Mouse (Mus musculus): Measurements from ENCODE around the gene Gm20532. TPM values are rescaled to one million over a fixed set of nuclear protein-coding genes. Genes with fewer than 3 reads are reported as not detected.

Gene Gm20532
- polyA plus RNA-seq, 1 experiment = not detected

GRCm38 (mm10) chr2:26595725-26596435 is 9.4 kb downstream of the Gm20532 start:
- H3ac ChIP-seq (ENCODE audit: control insufficient read depth, insufficient read length) = no peak overlapping the region
- no peak overlapping the region for H3K4me3 ChIP-seq
- H3K79me2 ChIP-seq (ENCODE audit: control insufficient read depth, insufficient read depth) = no peaks in the 10 kb centered on the region
- H3K27me3 ChIP-seq (ENCODE audit: control insufficient read depth, insufficient read depth, insufficient read length) = no peaks in the 10 kb centered on the region
- H3K4me2 ChIP-seq (ENCODE audit: low read depth) = no peak overlapping the region
- H3K36me3 ChIP-seq (ENCODE audit: control insufficient read depth, insufficient read depth) = no peaks in the 10 kb centered on the region
- TF ChIP-seq TCF3 (IDR thresholded peaks at IDR 0.05; ENCODE audit: insufficient read length, low read depth) (no peak), POLR2AphosphoS2 (IDR thresholded peaks at IDR 0.05; ENCODE audit: insufficient read length, low read depth) (no peak), TCF12 (IDR thresholded peaks at IDR 0.05; ENCODE audit: insufficient read depth, poor library complexity, severe bottlenecking) (no peak), REST (IDR thresholded peaks at IDR 0.05; ENCODE audit: insufficient read depth, insufficient read length) (no peak), MYOD1 (IDR thresholded peaks at IDR 0.05; ENCODE audit: control insufficient read depth in 1 of 3, insufficient read length in 2 of 3, low read depth in 2 of 3) (no peak), CEBPB (IDR thresholded peaks at IDR 0.05; ENCODE audit: insufficient read depth, poor library complexity, severe bottlenecking) (no peak), MYOG (IDR thresholded peaks at IDR 0.05; ENCODE audit: control insufficient read depth in 1 of 3, insufficient read depth in 1 of 3, insufficient read length in 2 of 3, low read depth in 2 of 3) (no peak), USF1 (IDR thresholded peaks at IDR 0.05; ENCODE audit: low read depth) (no peak), SRF (IDR thresholded peaks at IDR 0.05; ENCODE audit: control insufficient read depth, insufficient read length, low read depth) (no peak), POLR2A (IDR thresholded peaks at IDR 0.05; ENCODE audit: insufficient read length, low read depth) (no peak), E2F4 (IDR thresholded peaks at IDR 0.05; ENCODE audit: insufficient read depth) (no peak), MAX (IDR thresholded peaks at IDR 0.05; ENCODE audit: low read depth) (no peak)

GRCm38 (mm10) chr2:26596898-26597297 is 10.5 kb downstream of the Gm20532 start:
- H3K4me2 ChIP-seq (ENCODE audit: low read depth) = no peak overlapping the region
- no peaks in the 10 kb centered on the region for H3K36me3 ChIP-seq (ENCODE audit: control insufficient read depth, insufficient read depth)
- no peak for TF ChIP-seq POLR2AphosphoS2 (IDR thresholded peaks at IDR 0.05; ENCODE audit: insufficient read length, low read depth)
- TF ChIP-seq MAX (IDR thresholded peaks at IDR 0.05; ENCODE audit: low read depth) = no peak
- TF ChIP-seq TCF12 (IDR thresholded peaks at IDR 0.05; ENCODE audit: insufficient read depth, poor library complexity, severe bottlenecking) = no peak
- TF ChIP-seq MYOG (IDR thresholded peaks at IDR 0.05; ENCODE audit: control insufficient read depth in 1 of 3, insufficient read depth in 1 of 3, insufficient read length in 2 of 3, low read depth in 2 of 3) = no peak
- TF ChIP-seq POLR2A (IDR thresholded peaks at IDR 0.05; ENCODE audit: insufficient read length, low read depth) = no peak
- no peak for TF ChIP-seq REST (IDR thresholded peaks at IDR 0.05; ENCODE audit: insufficient read depth, insufficient read length)
- TF ChIP-seq CEBPB (IDR thresholded peaks at IDR 0.05; ENCODE audit: insufficient read depth, poor library complexity, severe bottlenecking) = no peak
- no peak for TF ChIP-seq SRF (IDR thresholded peaks at IDR 0.05; ENCODE audit: control insufficient read depth, insufficient read length, low read depth)
- TF ChIP-seq MYOD1 (IDR thresholded peaks at IDR 0.05; ENCODE audit: control insufficient read depth in 1 of 3, insufficient read length in 2 of 3, low read depth in 2 of 3) = no peak
- TF ChIP-seq USF1 (IDR thresholded peaks at IDR 0.05; ENCODE audit: low read depth) = no peak
- no peak overlapping the region for H3K4me3 ChIP-seq
- H3K27me3 ChIP-seq (ENCODE audit: control insufficient read depth, insufficient read depth, insufficient read length) = no peaks in the 10 kb centered on the region
- no peaks in the 10 kb centered on the region for H3K79me2 ChIP-seq (ENCODE audit: control insufficient read depth, insufficient read depth)
- no peak overlapping the region for H3ac ChIP-seq (ENCODE audit: control insufficient read depth, insufficient read length)

GRCm38 (mm10) chr2:26597810-26598209 is 11.4 kb downstream of the Gm20532 start:
- TF ChIP-seq E2F4 (IDR thresholded peaks at IDR 0.05; ENCODE audit: insufficient read depth) (no peak), REST (IDR thresholded peaks at IDR 0.05; ENCODE audit: insufficient read depth, insufficient read length) (no peak), CEBPB (IDR thresholded peaks at IDR 0.05; ENCODE audit: insufficient read depth, poor library complexity, severe bottlenecking) (no peak), MYOG (IDR thresholded peaks at IDR 0.05; ENCODE audit: control insufficient read depth in 1 of 3, insufficient read depth in 1 of 3, insufficient read length in 2 of 3, low read depth in 2 of 3) (no peak), POLR2A (IDR thresholded peaks at IDR 0.05; ENCODE audit: insufficient read length, low read depth) (no peak), SRF (IDR thresholded peaks at IDR 0.05; ENCODE audit: control insufficient read depth, insufficient read length, low read depth) (no peak), POLR2AphosphoS2 (IDR thresholded peaks at IDR 0.05; ENCODE audit: insufficient read length, low read depth) (no peak), USF1 (IDR thresholded peaks at IDR 0.05; ENCODE audit: low read depth) (no peak), MAX (IDR thresholded peaks at IDR 0.05; ENCODE audit: low read depth) (no peak), TCF3 (IDR thresholded peaks at IDR 0.05; ENCODE audit: insufficient read length, low read depth) (no peak), MYOD1 (IDR thresholded peaks at IDR 0.05; ENCODE audit: control insufficient read depth in 1 of 3, insufficient read length in 2 of 3, low read depth in 2 of 3) (no peak), TCF12 (IDR thresholded peaks at IDR 0.05; ENCODE audit: insufficient read depth, poor library complexity, severe bottlenecking) (no peak)

GRCm38 (mm10) chr2:26598462-26598861 is 12.0 kb downstream of the Gm20532 start:
- no peaks in the 10 kb centered on the region for H3K79me2 ChIP-seq (ENCODE audit: control insufficient read depth, insufficient read depth)
- no peaks in the 10 kb centered on the region for H3K36me3 ChIP-seq (ENCODE audit: control insufficient read depth, insufficient read depth)
- TF ChIP-seq TCF3 (IDR thresholded peaks at IDR 0.05; ENCODE audit: insufficient read length, low read depth) = no peak
- TF ChIP-seq MYOG (IDR thresholded peaks at IDR 0.05; ENCODE audit: control insufficient read depth in 1 of 3, insufficient read depth in 1 of 3, insufficient read length in 2 of 3, low read depth in 2 of 3) = no peak
- TF ChIP-seq REST (IDR thresholded peaks at IDR 0.05; ENCODE audit: insufficient read depth, insufficient read length) = no peak
- no peak for TF ChIP-seq USF1 (IDR thresholded peaks at IDR 0.05; ENCODE audit: low read depth)
- TF ChIP-seq POLR2A (IDR thresholded peaks at IDR 0.05; ENCODE audit: insufficient read length, low read depth) = no peak
- no peak for TF ChIP-seq E2F4 (IDR thresholded peaks at IDR 0.05; ENCODE audit: insufficient read depth)
- no peak for TF ChIP-seq TCF12 (IDR thresholded peaks at IDR 0.05; ENCODE audit: insufficient read depth, poor library complexity, severe bottlenecking)
- TF ChIP-seq SRF (IDR thresholded peaks at IDR 0.05; ENCODE audit: control insufficient read depth, insufficient read length, low read depth) = no peak
- TF ChIP-seq MYOD1 (IDR thresholded peaks at IDR 0.05; ENCODE audit: control insufficient read depth in 1 of 3, insufficient read length in 2 of 3, low read depth in 2 of 3) = no peak
- no peak for TF ChIP-seq CEBPB (IDR thresholded peaks at IDR 0.05; ENCODE audit: insufficient read depth, poor library complexity, severe bottlenecking)
- TF ChIP-seq MAX (IDR thresholded peaks at IDR 0.05; ENCODE audit: low read depth) = no peak
- no peak for TF ChIP-seq POLR2AphosphoS2 (IDR thresholded peaks at IDR 0.05; ENCODE audit: insufficient read length, low read depth)
- no peaks in the 10 kb centered on the region for H3K27me3 ChIP-seq (ENCODE audit: control insufficient read depth, insufficient read depth, insufficient read length)
- no peak overlapping the region for H3K4me3 ChIP-seq
- H3ac ChIP-seq (ENCODE audit: control insufficient read depth, insufficient read length) = no peak overlapping the region
- H3K4me2 ChIP-seq (ENCODE audit: low read depth) = no peak overlapping the region

More at GRCm38 (mm10) chr2:26597810-26598209, 11.4 kb downstream of the Gm20532 start:
- Histone ChIP-seq H3K4me3 (no peak overlapping the region), H3K79me2 (ENCODE audit: control insufficient read depth, insufficient read depth) (no peaks in the 10 kb centered on the region), H3K27me3 (ENCODE audit: control insufficient read depth, insufficient read depth, insufficient read length) (no peaks in the 10 kb centered on the region), H3ac (ENCODE audit: control insufficient read depth, insufficient read length) (no peak overlapping the region), H3K4me2 (ENCODE audit: low read depth) (no peak overlapping the region), H3K36me3 (ENCODE audit: control insufficient read depth, insufficient read depth) (no peaks in the 10 kb centered on the region)

All from myocyte (in vitro differentiated cells).